Mouse (Mus musculus): ENCODE data around the gene Slamf9. TPM values are rescaled to one million over a fixed set of nuclear protein-coding genes. Genes with fewer than 3 reads are reported as not detected.

Slamf9 gene
- polyA plus RNA-seq, 1 experiment = 18.2 TPM

GRCm38 (mm10) chr1:172489585-172490250 lies 14.6 kb downstream of the Slamf9 start:
- DNase-seq (ENCODE audit: low read depth) = no peak

- no peak for DNase-seq (ENCODE audit: low read depth)
Measured at GRCm38 (mm10) chr1:172490261-172490661, 15.1 kb downstream of the Slamf9 start.

DNA sequence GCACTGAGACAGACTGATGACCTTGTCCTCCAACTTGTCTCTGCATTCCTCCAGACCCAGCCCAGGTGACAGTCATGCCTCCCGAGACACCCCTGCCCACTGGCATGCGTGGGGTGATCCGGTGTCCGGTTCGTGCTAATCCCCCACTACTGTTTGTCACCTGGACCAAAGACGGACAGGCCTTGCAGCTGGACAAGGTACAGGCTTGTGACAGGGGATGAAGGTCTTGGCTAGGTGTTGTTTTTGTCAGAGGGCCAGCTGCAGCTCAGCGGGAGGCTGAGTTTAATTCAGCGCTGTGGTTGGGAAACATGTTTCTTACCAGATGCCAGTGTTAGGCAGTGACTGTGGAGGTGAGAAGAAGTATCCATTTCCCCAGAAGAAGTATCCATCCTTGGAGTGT lies 16.9 kb downstream of the Slamf9 start:
- no peak for DNase-seq (ENCODE audit: low read depth)

GRCm38 (mm10) chr1:172493516-172493915 lies 18.4 kb downstream of the Slamf9 start:
- DNase-seq (ENCODE audit: low read depth) = no peak

DNA sequence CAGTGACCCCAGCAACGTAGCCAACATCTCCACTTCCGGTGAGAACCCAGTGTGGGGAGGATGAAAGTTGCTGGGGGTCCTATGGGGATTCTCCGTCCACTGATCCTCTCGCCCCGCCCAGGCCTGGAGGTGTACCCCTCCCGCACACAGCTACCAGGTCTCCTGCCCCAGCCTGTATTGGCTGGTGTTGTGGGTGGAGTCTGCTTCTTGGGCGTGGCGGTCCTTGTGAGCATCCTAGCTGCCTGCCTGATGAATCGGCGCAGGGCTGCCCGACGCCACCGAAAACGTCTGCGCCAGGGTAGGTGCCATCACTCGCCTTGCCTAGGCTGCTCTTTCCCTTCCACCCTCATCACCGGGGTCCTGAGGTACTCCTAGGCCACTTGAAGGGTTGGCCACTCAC lies 20.9 kb downstream of the Slamf9 start:
- no peak for DNase-seq (ENCODE audit: low read depth)

- DNase-seq (ENCODE audit: low read depth) = no peak
Measured at GRCm38 (mm10) chr1:172497428-172497827, 22.3 kb downstream of the Slamf9 start.

DNA sequence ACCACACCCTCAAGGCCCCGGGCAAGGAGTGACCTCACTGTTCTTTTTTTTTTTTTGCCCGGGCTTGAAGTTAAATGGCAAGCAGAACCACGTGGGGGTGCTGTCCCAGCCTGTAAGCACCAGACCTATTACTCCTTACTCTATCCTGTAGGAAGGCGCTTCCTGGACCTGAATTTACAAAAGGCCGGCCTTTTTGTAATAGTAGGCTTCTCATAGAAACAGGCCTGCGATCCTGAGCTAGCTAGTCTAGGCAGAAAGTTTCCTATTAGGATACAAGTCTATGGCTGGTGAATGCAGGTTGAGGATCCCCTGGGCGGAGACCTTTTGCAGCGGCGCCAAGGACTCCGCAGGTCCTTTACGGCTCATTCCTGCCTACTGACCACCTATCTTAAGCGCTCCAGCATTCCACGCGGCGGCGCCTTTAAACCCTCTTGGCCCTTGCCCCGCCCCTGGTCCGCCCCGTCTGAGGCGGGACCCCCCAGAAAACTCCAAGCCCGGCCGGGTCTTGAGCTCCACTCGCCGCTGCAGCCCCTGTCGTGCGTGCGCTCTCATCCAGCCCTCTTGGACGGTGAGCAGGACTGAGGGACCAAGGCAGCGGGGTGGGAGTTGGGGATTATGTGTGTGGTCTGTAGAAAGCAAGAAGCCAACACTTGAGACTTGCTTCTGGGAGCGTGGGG lies 24.7 kb downstream of the Slamf9 start, which contains the start of gene Tagln2:
Tagln2 (plus strand) TSS at position 283 of the 677 bp plus-strand sequence.
- DNase-seq (ENCODE audit: low read depth) = no peak

GRCm38 (mm10) chr1:172500451-172501370 lies 25.6 kb downstream of the Slamf9 start:
- DNase-seq (ENCODE audit: low read depth) = no peak

DNA sequence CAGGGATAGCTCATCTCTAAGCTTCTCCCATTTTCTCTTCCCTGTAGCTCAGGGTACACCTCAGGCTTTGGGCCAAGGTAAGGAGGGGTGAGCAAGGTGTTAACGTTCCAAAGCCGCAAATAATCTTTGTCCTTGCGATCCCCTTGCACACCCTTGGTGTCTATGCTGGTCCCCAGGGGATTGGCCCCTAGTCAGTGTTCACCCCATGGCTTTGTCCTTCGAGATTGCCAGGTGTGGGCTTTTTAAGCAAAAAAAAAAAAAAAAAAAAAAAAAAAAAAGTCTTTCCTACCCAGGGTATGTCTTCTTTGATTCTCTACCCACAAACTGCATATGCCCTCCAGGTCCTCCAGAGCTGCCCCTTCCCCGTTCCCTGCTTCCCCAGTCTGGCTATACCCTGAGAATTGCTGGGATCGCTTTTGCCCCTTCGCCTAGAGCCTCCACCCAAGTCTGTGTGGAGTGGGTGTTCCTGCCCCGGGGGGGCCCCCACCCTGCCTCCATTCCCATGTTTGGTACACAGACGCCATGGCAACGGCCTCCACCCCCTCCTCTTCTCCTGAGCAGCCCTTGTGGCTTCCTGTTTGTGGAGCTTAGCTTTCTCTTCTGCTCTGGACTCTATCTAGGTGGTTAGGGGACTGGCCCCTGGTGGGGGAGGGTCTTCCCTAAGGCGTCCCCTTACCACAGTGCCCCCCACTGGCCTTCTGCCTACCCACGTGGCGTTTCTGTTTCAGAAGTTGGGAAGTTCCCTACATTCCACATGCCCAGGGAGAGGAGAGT lies 26.4 kb downstream of the Slamf9 start:
- DNase-seq (ENCODE audit: low read depth) = no peak

- DNase-seq (ENCODE audit: low read depth) = no peak
Measured at GRCm38 (mm10) chr1:172502145-172503110, 27.3 kb downstream of the Slamf9 start.

DNA sequence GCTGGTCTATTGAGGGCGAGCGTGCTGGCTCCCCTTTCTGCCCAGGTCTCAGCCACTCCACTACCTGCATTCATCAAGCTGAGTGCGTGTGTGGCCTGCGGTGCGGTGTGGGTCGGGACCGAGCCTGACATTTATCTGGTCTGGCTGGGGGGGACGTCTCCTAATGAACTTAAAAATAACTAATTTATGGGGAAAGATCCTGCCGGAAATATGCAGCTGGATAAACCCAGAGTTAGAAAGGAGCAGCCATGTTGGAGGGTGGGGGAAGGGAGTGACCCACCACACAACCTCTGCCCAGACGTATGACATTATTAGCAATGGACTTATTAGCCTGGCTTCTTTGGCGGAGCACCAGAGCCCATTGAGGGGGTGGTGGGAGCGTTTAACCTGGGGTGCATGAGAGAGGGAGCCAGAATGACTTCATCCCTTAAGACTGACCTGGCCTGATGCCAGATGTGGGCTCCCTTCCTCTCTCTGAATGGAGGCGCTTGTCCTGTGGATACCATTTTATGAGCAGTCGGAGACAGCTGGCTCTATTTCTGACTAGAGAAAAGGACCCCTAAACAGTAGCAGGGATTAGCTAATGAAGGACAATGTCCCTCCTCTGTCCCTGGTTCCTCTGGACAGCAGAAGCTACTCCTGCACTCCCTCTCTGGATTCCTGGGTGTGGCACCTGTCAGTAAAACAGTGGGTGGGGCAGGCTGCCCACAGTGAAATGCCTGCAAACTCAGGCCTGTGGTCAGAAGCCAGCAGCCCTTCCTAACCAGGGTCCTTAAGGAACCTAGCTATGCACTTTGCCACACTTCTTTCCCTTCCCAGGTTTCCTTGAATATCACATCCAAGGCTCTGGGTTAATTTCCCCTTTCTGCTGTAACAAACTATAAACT lies 28.2 kb downstream of the Slamf9 start:
- no peak for DNase-seq (ENCODE audit: low read depth)

DNA sequence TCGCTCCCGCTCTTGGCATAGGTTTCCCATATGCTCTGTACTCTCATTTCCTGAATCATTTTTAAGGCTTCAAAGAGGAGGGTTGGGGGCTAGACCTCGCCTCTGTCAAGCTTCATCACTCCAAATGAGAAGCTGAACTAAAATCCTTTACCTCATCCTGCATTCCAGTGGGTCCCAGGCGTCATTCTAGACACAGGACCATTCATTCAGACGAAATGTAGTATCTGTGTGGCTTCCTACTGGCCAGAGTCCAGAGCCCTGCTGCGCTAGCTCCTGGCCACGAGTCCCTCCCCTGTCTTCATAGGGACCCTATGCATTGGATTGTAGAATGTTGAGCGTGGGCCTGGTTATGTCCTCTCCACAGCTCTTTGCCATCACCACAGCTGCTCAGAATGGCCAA lies 29.6 kb downstream of the Slamf9 start:
- no peak for DNase-seq (ENCODE audit: low read depth)

DNA sequence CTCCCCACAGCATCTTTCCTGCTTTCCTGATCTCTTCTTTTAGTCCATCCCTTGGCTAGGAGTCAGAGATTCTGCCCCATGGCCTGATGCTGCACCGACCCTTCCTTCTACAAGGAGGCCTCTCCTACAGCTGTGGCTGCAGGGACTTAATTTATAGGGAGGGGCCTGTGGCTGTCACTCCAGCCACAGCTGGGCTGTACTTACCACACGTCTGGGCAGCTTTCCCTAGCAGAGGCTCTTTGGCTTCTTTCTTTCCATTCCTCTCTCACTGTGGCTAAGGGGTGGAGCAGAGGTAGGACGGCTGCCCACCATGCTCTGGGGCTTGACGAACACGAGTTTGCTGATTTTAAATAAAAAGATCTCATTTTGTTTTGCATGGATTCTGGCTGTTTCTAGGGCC lies 31.8 kb downstream of the Slamf9 start:
- DNase-seq (ENCODE audit: low read depth) = no peak

- DNase-seq (ENCODE audit: low read depth) = no peak
Measured at GRCm38 (mm10) chr1:172507701-172508100, 32.5 kb downstream of the Slamf9 start.

- no peak for DNase-seq (ENCODE audit: low read depth)
Measured at GRCm38 (mm10) chr1:172508172-172508571, 33.0 kb downstream of the Slamf9 start.

GRCm38 (mm10) chr1:172509235-172509634 lies 34.1 kb downstream of the Slamf9 start:
- no peak for DNase-seq (ENCODE audit: low read depth)

DNA sequence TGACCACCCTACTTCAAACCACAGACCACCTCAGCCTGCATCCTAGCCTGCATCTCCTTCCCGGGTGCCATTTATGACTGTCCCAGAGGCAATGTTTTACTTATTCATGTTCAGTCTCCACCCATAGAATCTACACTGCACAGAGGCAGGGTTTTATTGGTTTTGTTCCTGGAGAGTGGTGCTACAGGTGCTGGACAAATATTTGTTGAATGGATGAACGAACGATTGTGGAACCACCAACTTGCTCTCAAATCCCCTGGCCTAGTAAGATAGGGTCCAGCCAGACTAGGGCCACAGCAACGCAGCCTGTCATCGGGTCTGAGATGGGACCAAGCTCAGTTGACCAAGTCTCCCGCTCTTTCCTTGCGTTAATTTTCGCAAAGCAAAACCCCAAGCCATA lies 34.8 kb downstream of the Slamf9 start:
- no peak for DNase-seq (ENCODE audit: low read depth)

DNA sequence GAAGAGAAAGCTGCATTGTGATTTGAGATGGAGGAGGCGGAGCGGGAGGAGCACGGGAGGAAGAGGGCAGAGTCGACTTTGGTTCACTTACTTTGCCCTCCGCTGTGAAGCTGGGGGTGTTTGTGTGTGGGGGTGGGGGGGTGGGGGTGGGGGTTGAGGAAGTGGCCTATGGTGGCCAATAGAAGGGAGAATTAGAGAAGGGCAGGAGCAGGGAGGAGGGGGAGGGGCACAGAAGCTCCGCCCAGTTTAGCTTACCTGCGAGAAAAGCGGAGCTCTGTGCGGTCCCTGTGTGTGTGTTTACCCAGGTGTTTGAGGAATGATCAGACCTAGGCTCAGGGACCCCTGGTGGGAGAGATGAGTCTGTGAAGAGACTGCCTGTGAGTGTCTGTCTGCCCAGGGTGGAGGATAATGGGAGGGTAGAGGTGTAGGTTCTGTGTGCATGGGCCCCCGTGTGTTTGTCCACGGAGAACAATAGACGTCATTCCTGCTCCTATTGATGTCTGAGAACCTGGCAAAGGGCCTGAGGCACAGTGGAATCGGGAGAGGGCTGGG lies 35.3 kb downstream of the Slamf9 start:
- no peak for DNase-seq (ENCODE audit: low read depth)

DNA sequence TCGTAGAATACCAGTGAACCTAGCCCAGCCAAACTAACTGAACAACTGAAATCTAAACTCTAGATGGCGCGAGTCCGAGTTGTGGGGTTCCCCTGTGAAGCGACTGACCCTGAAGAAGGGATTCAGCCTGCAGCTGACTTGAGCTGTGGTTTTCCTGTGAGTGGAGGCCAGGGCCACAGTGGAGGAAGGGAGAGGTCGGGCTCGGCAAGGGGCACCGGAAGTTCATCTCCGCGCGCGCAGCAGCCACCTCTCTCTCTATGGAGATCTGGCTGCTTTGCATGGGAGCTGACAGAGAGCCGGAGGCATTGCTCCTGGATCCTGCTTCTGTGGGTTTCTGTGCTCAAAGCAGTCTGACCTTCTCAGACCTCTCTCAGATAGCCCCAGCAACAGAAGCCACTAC lies 37.8 kb downstream of the Slamf9 start:
- DNase-seq (ENCODE audit: low read depth) = no peak

Measured in gonadal fat pad, adult 2 months (tissue).